Mouse (Mus musculus): Measurements from ENCODE around the gene Olfr10.

Olfr10 gene

DNA sequence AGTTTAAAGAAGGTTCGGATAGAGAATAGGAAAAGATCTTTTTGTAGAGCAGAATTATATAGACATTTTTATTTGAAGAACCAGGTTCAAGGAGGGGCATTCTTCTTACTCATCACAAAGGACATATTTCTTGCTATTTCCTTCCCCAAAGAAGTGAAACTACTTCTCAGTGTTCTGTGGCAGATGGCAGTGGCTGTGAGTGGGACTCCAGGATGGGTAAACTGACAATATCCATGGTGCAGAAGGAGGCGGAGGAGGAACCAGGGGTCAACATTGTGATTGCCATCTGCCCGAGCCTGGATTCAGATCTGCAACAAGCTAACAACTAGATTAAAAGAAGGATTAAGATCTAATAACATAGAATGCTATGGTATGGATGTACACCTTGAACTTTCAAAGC is 22.2 kb downstream of the Olfr10 start:
- DNase-seq (ENCODE audit: low spot score): no peak

DNA sequence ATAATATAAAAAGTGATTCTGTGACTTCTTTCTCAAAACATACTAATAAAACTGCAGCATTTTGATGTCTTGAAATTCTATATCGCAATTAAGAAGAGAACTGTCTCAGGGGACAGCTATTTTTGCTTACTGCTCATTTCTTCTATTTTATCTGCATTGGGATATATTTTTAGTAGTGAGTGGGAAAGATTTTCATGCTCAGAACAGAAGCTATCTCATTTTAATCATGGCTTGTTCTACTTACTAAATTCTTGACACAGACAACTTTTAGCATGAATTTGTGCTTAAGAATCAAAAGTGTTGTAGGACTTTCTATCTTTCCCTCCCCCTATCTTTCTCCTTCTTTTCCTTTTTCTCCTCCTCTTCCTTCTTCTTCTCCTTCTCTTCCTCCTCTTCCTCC is 25.1 kb downstream of the Olfr10 start:
- DNase-seq (ENCODE audit: low spot score): no peak

DNA sequence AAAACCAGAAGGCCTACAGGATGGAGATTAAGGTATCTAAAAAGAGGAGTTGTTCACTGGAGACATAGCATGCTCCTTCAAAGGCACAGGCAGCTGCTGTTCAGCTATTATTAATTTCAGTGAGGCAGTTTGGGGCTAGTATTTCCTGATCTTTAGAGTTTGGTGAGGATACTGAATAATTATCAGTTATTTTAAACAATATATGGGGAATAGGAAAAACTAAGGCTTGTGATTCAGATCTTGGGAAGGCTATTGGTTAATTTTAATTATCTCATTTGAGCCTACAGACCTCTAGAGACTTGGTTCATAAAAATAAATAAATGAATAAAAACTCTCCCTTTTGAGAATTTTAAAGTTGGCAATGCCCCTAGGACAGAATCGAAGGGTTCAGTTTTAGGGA is 30.3 kb downstream of the Olfr10 start, which contains the start of gene Olfr1390:
TSS of gene Olfr1390 (plus strand) at position 301 of the 400 bp plus-strand sequence.
- DNase-seq (ENCODE audit: low spot score): no peak

DNA sequence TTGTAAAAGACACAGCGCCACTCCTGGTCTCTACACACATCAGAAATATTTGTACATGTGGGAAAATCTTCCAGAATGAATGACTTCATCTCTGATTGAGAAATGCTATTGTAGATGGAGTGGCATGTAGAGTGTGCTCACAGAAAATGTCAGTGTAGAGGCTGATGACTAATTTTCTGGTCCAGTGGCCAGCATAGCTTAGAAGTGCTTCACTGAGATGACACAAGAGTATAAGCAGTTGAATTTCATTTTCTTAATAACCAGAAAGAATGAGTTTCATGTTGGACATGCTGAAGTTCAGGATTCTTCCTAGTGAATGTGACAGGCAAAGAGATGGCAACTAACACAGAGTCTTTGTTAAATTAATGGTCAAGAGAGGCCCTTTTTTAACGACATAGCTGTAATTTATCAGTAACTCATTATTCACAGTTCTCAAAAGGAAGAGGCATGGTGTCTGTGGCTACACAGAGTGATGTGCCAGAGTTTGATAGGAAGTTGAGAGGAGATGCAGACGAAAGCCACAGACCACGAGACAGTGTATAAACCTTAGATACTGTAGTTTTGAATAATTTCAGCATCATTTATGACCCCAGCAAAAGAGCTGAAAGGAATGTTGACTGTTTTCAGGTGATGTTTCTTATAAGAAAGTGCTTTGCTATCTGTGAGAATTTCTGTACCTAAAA is 32.8 kb downstream of the Olfr10 start:
- DNase-seq (ENCODE audit: low spot score): no peak

Measured in yolk sac, embryonic 10.5 days (tissue).